In genomic region chr14:24793375-24794285, GRCm38 (mm10) we compare ENCODE assay signal across 8 mouse cellular contexts.
DNase-seq lines count a peak whose midpoint lies in the region; ATAC-seq and TF ChIP-seq lines count a peak whose summit lies in the region.
"Had no signal": no experiment of that assay in that cellular context is flagged by ENCODE, and none has a peak within 500 bp of the region (broad histone marks: within the 10 kb centered on the region; RNA-seq: fewer than 3 reads in every experiment).

No protein-coding gene starts in this region.

- WGBS in cerebellum, adult 2 months = 19% methylated on average over 10 of the region's 10 CpGs
- 57% methylated on average over 10 of the region's 10 CpGs for WGBS in lung, embryonic 14.5 days

- intact Hi-C loops in left cerebral cortex, postnatal 10 days (cut with DNase I) = no loop called here
- intact Hi-C loops in left cerebral cortex, adult 2 months (cut with DNase I) = no loop called here

- no peak overlapping the region for H3K4me3 ChIP-seq in left cerebral cortex, adult 2 months
- no peak overlapping the region for H3K4me3 ChIP-seq in cerebellum, adult 2 months (replicated peaks; ENCODE audit: insufficient read depth, low read depth, low read length)
- H3K4me3 ChIP-seq in lung, embryonic 14.5 days (ENCODE audit: low read depth, low read length) = no peak overlapping the region
- H3K4me3 ChIP-seq: liver, embryonic 13.5 days had no signal

- H3K9ac ChIP-seq in lung, embryonic 14.5 days = no peak overlapping the region
- H3K9ac ChIP-seq: liver, embryonic 13.5 days had no signal

- no peak for TF ChIP-seq CTCF in left cerebral cortex, adult 2 months (IDR thresholded peaks at IDR 0.05)
- no peak for TF ChIP-seq CTCF in cerebellum, adult 2 months (IDR thresholded peaks at IDR 0.05; ENCODE audit: borderline replicate concordance, insufficient read depth, low read depth, low read length)
- TF ChIP-seq CTCF in lung, embryonic 14.5 days (IDR thresholded peaks at IDR 0.05; ENCODE audit: low read depth) = no peak

- no peak for ATAC-seq in lung, embryonic 14.5 days (ENCODE audit: insufficient read depth)

- no peaks in the 10 kb centered on the region for H3K9me3 ChIP-seq in lung, embryonic 14.5 days (ENCODE audit: low read depth, low read length)
- H3K9me3 ChIP-seq: liver, embryonic 13.5 days had no signal

- no peak for TF ChIP-seq POLR2A in cerebellum, adult 2 months (IDR thresholded peaks at IDR 0.05; ENCODE audit: borderline replicate concordance, insufficient read depth, low read length)

- H3K36me3 ChIP-seq in lung, embryonic 14.5 days (ENCODE audit: insufficient read depth) = no peaks in the 10 kb centered on the region
- H3K36me3 ChIP-seq: liver, embryonic 13.5 days had no signal

- H3K27ac ChIP-seq in left cerebral cortex, adult 2 months = no peak overlapping the region; the same call in 1 of the 2 replicates
- peak overlapping the region; percentile 87 for H3K27ac ChIP-seq in cerebellum, adult 2 months (ENCODE audit: insufficient read depth, low read length)
- no peak overlapping the region for H3K27ac ChIP-seq in lung, embryonic 14.5 days (ENCODE audit: low read depth)
- H3K27ac ChIP-seq: liver, embryonic 13.5 days had no signal

- DNase-seq in left cerebral cortex, postnatal 10 days (ENCODE audit: extremely low spot score in 1 of 2, low spot score in 2 of 2) = peak; percentile 54 to 69
- no peak for DNase-seq in left cerebral cortex, adult 2 months (ENCODE audit: extremely low spot score in 1 of 2, low spot score in 2 of 2)
- DNase-seq in cerebellum, adult 2 months = peak; percentile 87 to 95
- DNase-seq in gastrocnemius, postnatal 25 days = peak; percentile 83
- peak; percentile 15 for DNase-seq in lung, embryonic 14.5 days
- DNase-seq in testis, postnatal 14 days (ENCODE audit: low spot score) = peak; percentile 49
- DNase-seq in right cerebral cortex, adult 18-20 months = no peak
- DNase-seq: liver, embryonic 13.5 days had no signal

- no peaks in the 10 kb centered on the region for H3K27me3 ChIP-seq in cerebellum, adult 2 months (ENCODE audit: control insufficient read depth, insufficient read depth, low read length)
- H3K27me3 ChIP-seq in lung, embryonic 14.5 days (ENCODE audit: insufficient read depth, low read length) = no peaks in the 10 kb centered on the region
- H3K27me3 ChIP-seq: liver, embryonic 13.5 days had no signal

- H3K4me1 ChIP-seq in cerebellum, adult 2 months (ENCODE audit: control insufficient read depth, insufficient read depth, low read length) = peaks cover 30% of the 10 kb centered on the region
- no peaks in the 10 kb centered on the region for H3K4me1 ChIP-seq in lung, embryonic 14.5 days (ENCODE audit: insufficient read depth)
- H3K4me1 ChIP-seq: liver, embryonic 13.5 days had no signal

- H3K4me2 ChIP-seq in lung, embryonic 14.5 days = no peak overlapping the region
- H3K4me2 ChIP-seq: liver, embryonic 13.5 days had no signal

Comparison
In these comparisons a context has a peak if more than half of its experiments do, and no peak if none do; other contexts are left out.
1. DNase-seq: peak in left cerebral cortex, postnatal 10 days (2 of 2), cerebellum, adult 2 months (2 of 2), gastrocnemius, postnatal 25 days (single experiment), lung, embryonic 14.5 days (single experiment) and testis, postnatal 14 days (single experiment); none in left cerebral cortex, adult 2 months (0 of 2) and right cerebral cortex, adult 18-20 months (single experiment).